Mouse (Mus musculus) kidney, embryonic 14.5 days (tissue): ENCODE measurements around the gene Atg9b. TPM values are rescaled to one million over a fixed set of nuclear protein-coding genes. Genes with fewer than 3 reads are reported as not detected.

ENCODE experiments used
- ATAC-seq: fragments of 200-750 bp; cut with Nextera tagmentation; 2 replicates; pipeline ENCODE4 v1.8.0; 2017; ENCODE audit warnings: moderate number of reproducible peaks, mild to moderate bottlenecking, moderate TSS enrichment, moderate library complexity; ENCODE audit not compliant: low FRiP score, low TSS enrichment
- H3K27ac ChIP-seq: fragments of 300-500 bp; sonication (generic); 2 replicates; pipeline ENCODE4 v1.5.1; 2014; ENCODE audit warnings: low read depth, mild to moderate bottlenecking, low read length, moderate library complexity, mixed read lengths
- H3K27me3 ChIP-seq: fragments of 300-500 bp; sonication (generic); 2 replicates; pipeline ENCODE4 v1.6.1; 2014; ENCODE audit warnings: mild to moderate bottlenecking, low read length; ENCODE audit not compliant: control insufficient read depth, insufficient read depth
- H3K36me3 ChIP-seq: fragments of 300-500 bp; sonication (generic); 2 replicates; pipeline ENCODE4 v1.6.1; 2014; ENCODE audit warnings: low read length, mixed read lengths; ENCODE audit not compliant: control insufficient read depth, insufficient read depth
- H3K4me1 ChIP-seq: fragments of 300-500 bp; sonication (generic); 2 replicates; pipeline ENCODE4 v1.6.1; 2014; ENCODE audit warnings: low read length, mixed read lengths; ENCODE audit not compliant: control insufficient read depth, insufficient read depth
- H3K4me2 ChIP-seq: fragments of 300-500 bp; sonication (generic); replicated peaks from 2 replicates; pipeline ENCODE4 v1.6.1; 2014; ENCODE audit warnings: low read depth, mild to moderate bottlenecking, low read length
- H3K4me3 ChIP-seq: fragments of 300-500 bp; sonication (generic); 2 replicates; pipeline ENCODE4 v1.5.1; 2014; ENCODE audit warnings: mild to moderate bottlenecking, low read length
- H3K9ac ChIP-seq: fragments of 300-500 bp; sonication (generic); 2 replicates; pipeline ENCODE4 v1.6.1; 2014; ENCODE audit warnings: low read depth, mild to moderate bottlenecking, low read length, moderate library complexity
- H3K9me3 ChIP-seq: fragments of 300-500 bp; sonication (generic); 2 replicates; pipeline ENCODE4 v1.6.1; 2016; ENCODE audit warnings: low read length; ENCODE audit not compliant: control insufficient read depth
- WGBS: fragments of 180-500 bp; shearing (Covaris S2); extraction: QIAGEN DNeasy Blood & Tissue Kit; methylation state at CpG from one replicate; pipeline ENCODE4 v1.1.7; 2014; 5-methylcytosine and 5-hydroxymethylcytosine counted together
- polyA plus RNA-seq: library from polyadenylated mRNA; unstranded; fragments of >200 nt; fragmentation: Nextera tagmentation; extraction: Ambion mirVana; gene quantifications from 2 replicates; pipeline ENCODE4 v1.2.1, GENCODE M21; 2014

The Atg9b gene
- polyA plus RNA-seq, 1 experiment from 2014 or later = 1.1 TPM

DNA sequence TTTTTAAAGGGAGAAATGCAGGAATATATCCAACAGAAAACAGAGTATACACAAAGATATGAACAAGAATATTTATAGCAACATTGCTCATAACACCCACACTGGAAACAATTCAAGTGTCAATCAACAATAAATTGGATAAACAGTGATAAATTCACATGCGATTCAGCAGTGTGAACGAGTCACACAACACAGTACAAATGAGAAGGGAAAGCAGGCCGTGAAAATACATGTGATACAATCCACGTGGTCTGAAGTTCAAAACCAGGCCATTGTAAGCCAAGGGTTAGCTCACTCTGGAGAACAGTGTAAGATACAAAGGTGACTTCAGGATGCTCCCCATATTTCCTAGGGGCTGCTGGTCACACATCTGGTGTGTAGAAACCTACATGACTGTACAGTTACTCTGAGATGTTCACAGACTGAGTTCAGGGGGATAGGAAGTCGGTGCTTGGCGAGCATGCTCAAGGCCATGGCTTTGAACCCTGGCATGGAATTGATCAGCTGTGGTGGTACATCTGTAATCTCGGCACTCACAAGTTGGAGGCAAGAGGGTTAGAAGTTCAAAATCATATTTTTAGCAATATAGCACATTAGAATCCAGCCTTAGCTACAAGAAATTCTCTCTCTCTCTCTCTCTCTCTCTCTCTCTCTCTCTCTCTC, 17.1 kb downstream of the Atg9b start:
- H3K27me3 ChIP-seq = no peaks in the 10 kb centered on the region
- no peaks in the 10 kb centered on the region for H3K36me3 ChIP-seq
- H3K4me1 ChIP-seq = no peaks in the 10 kb centered on the region
- no peak for ATAC-seq
- no peaks in the 10 kb centered on the region for H3K9me3 ChIP-seq
- WGBS = 67% methylated on average over 7 of the region's 7 CpGs
- H3K9ac ChIP-seq = no peak overlapping the region
- H3K4me2 ChIP-seq = no peak overlapping the region
- H3K4me3 ChIP-seq = no peak overlapping the region
- H3K27ac ChIP-seq = no peak overlapping the region

DNA sequence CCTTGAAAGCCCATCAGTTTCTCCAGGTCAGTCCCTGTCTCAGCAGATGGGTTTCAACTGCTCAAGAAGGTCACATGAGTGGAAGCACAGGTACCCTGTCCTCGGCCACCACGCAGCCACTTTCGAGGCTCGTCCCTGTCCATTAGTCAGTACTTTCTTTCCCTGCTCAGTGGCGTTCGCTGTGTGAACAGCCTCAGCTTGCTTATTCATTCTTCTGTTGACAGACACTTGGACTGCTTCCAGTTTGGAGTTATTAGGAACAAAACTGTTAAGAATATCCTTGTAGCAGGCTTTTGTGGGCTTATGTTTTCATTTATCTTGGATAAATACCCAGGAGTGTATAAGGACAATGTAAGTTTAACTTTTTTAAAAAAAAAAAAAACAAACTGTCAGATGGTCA, 17.7 kb downstream of the Atg9b start:
- ATAC-seq = no peak
- 54% methylated on average over 6 of the region's 6 CpGs for WGBS

GRCm38 (mm10) chr5:24373807-24374206, 18.1 kb downstream of the Atg9b start:
- H3K4me2 ChIP-seq = no peak overlapping the region
- no peak overlapping the region for H3K9ac ChIP-seq
- 81% methylated on average over 5 of the region's 5 CpGs for WGBS
- no peak overlapping the region for H3K27ac ChIP-seq
- H3K9me3 ChIP-seq = no peaks in the 10 kb centered on the region
- no peaks in the 10 kb centered on the region for H3K27me3 ChIP-seq
- no peaks in the 10 kb centered on the region for H3K36me3 ChIP-seq
- H3K4me1 ChIP-seq = no peaks in the 10 kb centered on the region
- ATAC-seq = no peak
- H3K4me3 ChIP-seq = no peak overlapping the region

More for the DNA sequence above, 17.7 kb downstream of the Atg9b start:
- no peaks in the 10 kb centered on the region for H3K4me1 ChIP-seq
- no peaks in the 10 kb centered on the region for H3K9me3 ChIP-seq
- no peak overlapping the region for H3K27ac ChIP-seq
- no peak overlapping the region for H3K4me3 ChIP-seq
- no peak overlapping the region for H3K4me2 ChIP-seq
- H3K36me3 ChIP-seq = no peaks in the 10 kb centered on the region
- no peak overlapping the region for H3K9ac ChIP-seq
- no peaks in the 10 kb centered on the region for H3K27me3 ChIP-seq

GRCm38 (mm10) chr5:24369767-24370166, 22.2 kb downstream of the Atg9b start:
- no peak for ATAC-seq
- Histone ChIP-seq H3K27me3 (no peaks in the 10 kb centered on the region), H3K4me1 (no peaks in the 10 kb centered on the region), H3K4me3 (no peak overlapping the region), H3K4me2 (no peak overlapping the region), H3K9me3 (no peaks in the 10 kb centered on the region), H3K36me3 (no peaks in the 10 kb centered on the region), H3K9ac (no peak overlapping the region), H3K27ac (no peak overlapping the region)
- WGBS = 90% methylated on average over 9 of the region's 9 CpGs

- Histone ChIP-seq H3K36me3 (no peaks in the 10 kb centered on the region), H3K9ac (no peak overlapping the region), H3K27me3 (no peaks in the 10 kb centered on the region), H3K4me3 (no peak overlapping the region), H3K4me1 (no peaks in the 10 kb centered on the region), H3K9me3 (no peaks in the 10 kb centered on the region), H3K4me2 (no peak overlapping the region), H3K27ac (no peak overlapping the region)
- no peak for ATAC-seq
- WGBS = 81% methylated on average over 9 of the region's 9 CpGs
Observed at GRCm38 (mm10) chr5:24366426-24366825, 25.5 kb downstream of the Atg9b start.

DNA sequence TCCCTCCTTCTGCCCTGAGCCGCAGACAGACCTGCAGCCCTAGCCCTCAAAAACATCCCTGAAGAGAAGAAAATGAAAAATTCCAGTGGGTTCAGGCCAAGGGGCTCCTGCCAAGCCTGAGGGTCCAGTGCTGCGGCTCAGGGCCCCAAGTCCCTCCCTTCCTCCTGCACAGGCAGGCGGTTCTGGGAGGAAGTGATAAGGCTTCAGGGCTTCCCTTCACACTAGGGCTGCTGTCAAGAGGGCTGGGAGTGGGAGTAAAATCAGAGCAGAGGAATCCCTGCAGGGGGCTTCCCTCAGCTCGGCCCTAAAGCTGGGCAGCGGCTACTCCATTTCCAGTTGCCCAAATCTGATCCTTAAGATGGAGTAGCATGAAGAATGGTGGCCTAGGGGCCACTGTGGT, 26.4 kb downstream of the Atg9b start:
- WGBS = 38% methylated on average over 5 of the region's 5 CpGs
- H3K9ac ChIP-seq = no peak overlapping the region
- H3K4me1 ChIP-seq = no peaks in the 10 kb centered on the region
- peak overlapping the region; percentile 22; the same call in 1 of the 2 replicates for H3K4me2 ChIP-seq
- no peaks in the 10 kb centered on the region for H3K9me3 ChIP-seq
- no peaks in the 10 kb centered on the region for H3K36me3 ChIP-seq
- peak overlapping the region; percentile 21; the same call in 1 of the 2 replicates for H3K4me3 ChIP-seq
- H3K27me3 ChIP-seq = no peaks in the 10 kb centered on the region
- no peak for ATAC-seq
- no peak overlapping the region; the same call in 1 of the 2 replicates for H3K27ac ChIP-seq

GRCm38 (mm10) chr5:24364963-24365362, 27.0 kb downstream of the Atg9b start:
- H3K4me2 ChIP-seq = peak overlapping the region; percentile 31; the same call in 1 of the 2 replicates
- H3K9me3 ChIP-seq = no peaks in the 10 kb centered on the region
- 84% methylated on average over 10 of the region's 10 CpGs for WGBS
- no peaks in the 10 kb centered on the region for H3K27me3 ChIP-seq
- H3K27ac ChIP-seq = peak overlapping the region; percentile 71; the same call in 1 of the 2 replicates
- no peak for ATAC-seq
- no peaks in the 10 kb centered on the region for H3K4me1 ChIP-seq
- no peaks in the 10 kb centered on the region for H3K36me3 ChIP-seq
- peak overlapping the region; percentile 21; the same call in 1 of the 2 replicates for H3K4me3 ChIP-seq
- H3K9ac ChIP-seq = no peak overlapping the region

- no peak for ATAC-seq
- H3K4me2 ChIP-seq = peak within 1 kb of the TSS; percentile 31; the same call in 1 of the 2 replicates
- H3K27me3 ChIP-seq = no peaks in the 10 kb centered on the region
- WGBS = 59% methylated on average over 12 of the region's 12 CpGs
- peak within 1 kb of the TSS; percentile 21; the same call in 1 of the 2 replicates for H3K4me3 ChIP-seq
- H3K4me1 ChIP-seq = no peaks in the 10 kb centered on the region
- no peaks in the 10 kb centered on the region for H3K9me3 ChIP-seq
- peak within 1 kb of the TSS; percentile 71; the same call in 1 of the 2 replicates for H3K27ac ChIP-seq
- no peak within 1 kb of the TSS for H3K9ac ChIP-seq
- H3K36me3 ChIP-seq = no peaks in the 10 kb centered on the region
Observed at GRCm38 (mm10) chr5:24364508-24364907, 27.4 kb downstream of the Atg9b start, which contains the start of gene Nos3. Gene Nos3 (plus strand): TSS chr5:24364810.

DNA sequence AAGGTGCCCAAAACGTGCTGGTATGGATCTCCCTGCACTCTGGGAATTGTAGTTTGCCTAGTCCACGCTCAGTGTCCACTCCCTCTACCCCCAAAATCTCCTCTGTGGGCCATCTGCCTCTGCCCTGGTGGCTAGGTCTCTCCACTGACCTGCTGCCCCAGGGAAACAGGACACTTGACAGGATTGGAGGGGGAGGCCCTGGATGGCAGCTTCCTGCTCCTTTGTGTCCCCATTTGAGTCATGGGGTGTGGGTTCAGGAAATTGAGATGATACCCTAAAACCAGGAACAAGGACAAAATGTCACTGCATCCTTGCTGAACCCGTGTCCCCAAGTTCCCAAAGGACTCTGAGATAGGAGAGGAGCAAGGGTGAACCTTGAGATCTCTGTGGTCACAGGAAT, 27.9 kb downstream of the Atg9b start:
- ATAC-seq = no peak
- Histone ChIP-seq H3K36me3 (no peaks in the 10 kb centered on the region), H3K4me2 (no peak overlapping the region), H3K27me3 (no peaks in the 10 kb centered on the region), H3K27ac (no peak overlapping the region; the same call in 1 of the 2 replicates), H3K4me1 (no peaks in the 10 kb centered on the region), H3K4me3 (no peak overlapping the region), H3K9ac (no peak overlapping the region), H3K9me3 (no peaks in the 10 kb centered on the region)
- WGBS = 45% methylated on average over 3 of the region's 3 CpGs
